Mouse (Mus musculus) midbrain, embryonic 14.5 days (tissue): ENCODE data around the gene Eif3k. TPM values are rescaled to one million over a fixed set of nuclear protein-coding genes. Genes with fewer than 3 reads are reported as not detected.

ENCODE experiments used
- ATAC-seq: fragments of 200-750 bp; cut with Nextera tagmentation; 2 replicates; pipeline ENCODE4 v1.8.0; 2017; ENCODE audit warnings: moderate number of reproducible peaks, moderate library complexity; ENCODE audit not compliant: low FRiP score, low TSS enrichment
- DNase-seq: peaks from one replicate; pipeline ENCODE4 v3.0.0-alpha.2; 2015
- H3K27ac ChIP-seq: fragments of 300-500 bp; sonication (generic); replicated peaks from 2 replicates; pipeline ENCODE4 v1.5.1; 2014; ENCODE audit warnings: mild to moderate bottlenecking, low read depth, low read length, moderate library complexity
- H3K27me3 ChIP-seq: fragments of 300-500 bp; sonication (generic); 2 replicates; pipeline ENCODE4 v1.6.1; 2014; ENCODE audit warnings: low read length, control low read depth, mixed read lengths; ENCODE audit not compliant: control insufficient read depth, insufficient read depth
- H3K36me3 ChIP-seq: fragments of 300-500 bp; sonication (generic); 2 replicates; pipeline ENCODE4 v1.6.1; 2014; ENCODE audit warnings: low read length, control low read depth; ENCODE audit not compliant: control insufficient read depth, insufficient read depth
- H3K4me1 ChIP-seq: fragments of 300-500 bp; sonication (generic); 2 replicates; pipeline ENCODE4 v1.6.1; 2014; ENCODE audit warnings: mild to moderate bottlenecking, antibody characterized with exemption, low read length, control low read depth; ENCODE audit not compliant: control insufficient read depth, insufficient read depth
- H3K4me2 ChIP-seq: fragments of 300-500 bp; sonication (generic); 2 replicates; pipeline ENCODE4 v1.6.1; 2014; ENCODE audit warnings: mild to moderate bottlenecking, low read length, moderate library complexity
- H3K4me3 ChIP-seq: fragments of 300-500 bp; sonication (generic); replicated peaks from 2 replicates; pipeline ENCODE4 v1.5.1; 2014; ENCODE audit warnings: low read depth, low read length
- H3K9ac ChIP-seq: fragments of 300-500 bp; sonication (generic); replicated peaks from 2 replicates; pipeline ENCODE4 v1.6.1; 2014; ENCODE audit warnings: mild to moderate bottlenecking, low read length, moderate library complexity
- H3K9me3 ChIP-seq: fragments of 300-500 bp; sonication (generic); 2 replicates; pipeline ENCODE4 v1.6.1; 2016; ENCODE audit warnings: low read length, control low read depth, mixed read lengths; ENCODE audit not compliant: control insufficient read depth
- WGBS: fragments of 180-500 bp; shearing (Covaris S2); extraction: QIAGEN DNeasy Blood & Tissue Kit; methylation state at CpG from one replicate; pipeline ENCODE4 v1.1.7; 2014; 5-methylcytosine and 5-hydroxymethylcytosine counted together
- polyA plus RNA-seq: library from polyadenylated mRNA; unstranded; fragments of >200 nt; fragmentation: Nextera tagmentation; extraction: Ambion mirVana; gene quantifications from 2 replicates; pipeline ENCODE4 v1.2.1, GENCODE M21; 2014

The Eif3k gene
- polyA plus RNA-seq, 1 experiment from 2014 or later = 320 TPM

DNA sequence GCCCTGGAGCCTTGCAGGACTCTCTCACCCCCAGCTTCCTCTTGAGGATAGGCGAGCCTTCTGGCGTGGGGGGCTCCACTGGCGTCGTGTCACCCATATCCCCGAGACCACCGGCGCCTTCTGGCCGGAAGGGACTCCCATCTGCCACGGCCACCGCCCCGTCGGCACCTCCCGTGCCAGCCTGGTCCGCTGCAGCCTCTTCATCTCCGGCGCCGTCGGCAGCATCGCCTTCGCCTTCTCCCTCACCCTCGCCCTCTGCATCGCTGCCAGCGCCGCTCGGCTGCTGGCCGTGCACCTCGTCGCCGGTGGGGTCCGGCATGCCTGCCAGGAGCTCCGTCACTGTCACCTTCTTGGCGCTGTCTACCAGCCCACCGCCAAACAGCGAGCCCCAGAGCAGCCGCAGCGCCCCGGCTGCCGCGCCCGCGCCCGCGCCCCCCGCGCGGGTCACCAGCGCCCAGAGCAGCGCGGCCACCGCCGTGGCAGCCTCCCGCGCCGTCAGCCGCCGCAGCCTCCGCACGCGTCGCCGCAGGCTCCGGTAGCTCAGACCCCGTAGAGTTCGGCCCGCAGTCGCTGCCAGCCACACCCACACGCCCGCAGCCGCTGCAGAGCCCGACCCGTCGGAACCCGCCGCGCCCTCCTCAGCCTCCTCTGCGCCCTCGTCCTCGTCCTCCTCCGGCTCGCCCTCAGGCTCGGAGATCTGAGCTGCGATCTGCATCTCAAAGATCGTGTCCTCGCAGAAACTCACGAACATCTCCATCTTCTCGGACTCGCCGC lies 38.0 kb upstream of the Eif3k start:
- peak overlapping the region; percentile 63 for H3K4me2 ChIP-seq
- no peak for ATAC-seq
- H3K9me3 ChIP-seq = 0 out of 2 replicates have a peak, but pooled peaks cover 2% of the 10 kb centered on the region
- 2% methylated on average over 82 of the region's 88 CpGs for WGBS
- H3K27me3 ChIP-seq = peaks cover 35% of the 10 kb centered on the region
- no peak overlapping the region for H3K27ac ChIP-seq
- no peaks in the 10 kb centered on the region for H3K4me1 ChIP-seq
- peak overlapping the region; percentile 35 for H3K4me3 ChIP-seq
- H3K9ac ChIP-seq = peak overlapping the region; percentile 37; the same call in 1 of the 2 replicates
- DNase-seq = peak; percentile 50
- H3K36me3 ChIP-seq = no peaks in the 10 kb centered on the region

DNA sequence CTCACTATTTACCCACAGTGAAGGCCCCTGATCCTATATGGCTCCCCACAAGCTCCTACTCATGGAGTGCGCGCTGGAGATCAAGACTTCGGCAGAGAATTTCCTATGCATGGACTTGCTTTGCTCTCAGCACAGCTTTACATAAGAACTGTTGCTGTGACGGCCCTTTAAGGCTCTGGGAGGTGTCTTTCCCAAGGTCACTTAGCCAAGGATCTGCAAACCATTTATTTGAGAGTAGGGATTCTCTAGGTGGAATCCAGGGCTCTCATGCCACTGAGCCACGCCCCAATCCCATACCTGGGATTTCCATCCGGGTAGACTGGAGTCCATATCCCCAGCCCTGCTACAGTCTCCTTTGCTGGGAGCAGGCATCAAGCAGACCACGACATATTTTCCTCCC lies 35.6 kb upstream of the Eif3k start:
- Histone ChIP-seq H3K36me3 (no peaks in the 10 kb centered on the region), H3K9ac (no peak overlapping the region), H3K4me2 (no peak overlapping the region), H3K27ac (no peak overlapping the region), H3K4me3 (no peak overlapping the region), H3K4me1 (no peaks in the 10 kb centered on the region), H3K27me3 (peaks cover 35% of the 10 kb centered on the region), H3K9me3 (0 out of 2 replicates have a peak, but pooled peaks cover 2% of the 10 kb centered on the region)
- DNase-seq (no peak), ATAC-seq (no peak)
- 82% methylated on average over 7 of the region's 7 CpGs for WGBS

DNA sequence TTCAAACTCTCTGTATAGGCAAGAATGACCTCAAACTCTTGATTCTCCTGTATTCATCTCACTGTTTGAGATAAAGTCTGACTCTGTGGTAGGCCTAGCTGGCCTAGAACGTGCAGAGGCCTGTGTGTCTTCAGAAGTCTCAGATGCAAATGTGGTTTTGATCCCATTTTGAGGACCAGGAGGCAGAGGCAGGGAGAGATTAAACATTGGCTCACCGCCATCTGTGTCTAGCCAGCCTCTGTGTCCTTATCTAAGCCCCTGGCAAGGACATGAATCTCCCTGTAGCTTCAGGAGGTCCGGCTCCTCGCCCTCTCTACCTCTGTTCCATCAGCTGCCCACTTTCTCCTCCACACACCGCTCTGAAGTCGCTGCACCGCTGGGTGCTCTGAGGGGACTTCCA lies 34.8 kb upstream of the Eif3k start:
- Histone ChIP-seq H3K9ac (no peak overlapping the region), H3K4me3 (no peak overlapping the region), H3K9me3 (0 out of 2 replicates have a peak, but pooled peaks cover 2% of the 10 kb centered on the region), H3K27ac (no peak overlapping the region), H3K4me1 (no peaks in the 10 kb centered on the region), H3K27me3 (peaks cover 35% of the 10 kb centered on the region), H3K4me2 (no peak overlapping the region), H3K36me3 (no peaks in the 10 kb centered on the region)
- 81% methylated on average over 7 of the region's 7 CpGs for WGBS
- DNase-seq (no peak), ATAC-seq (no peak)

DNA sequence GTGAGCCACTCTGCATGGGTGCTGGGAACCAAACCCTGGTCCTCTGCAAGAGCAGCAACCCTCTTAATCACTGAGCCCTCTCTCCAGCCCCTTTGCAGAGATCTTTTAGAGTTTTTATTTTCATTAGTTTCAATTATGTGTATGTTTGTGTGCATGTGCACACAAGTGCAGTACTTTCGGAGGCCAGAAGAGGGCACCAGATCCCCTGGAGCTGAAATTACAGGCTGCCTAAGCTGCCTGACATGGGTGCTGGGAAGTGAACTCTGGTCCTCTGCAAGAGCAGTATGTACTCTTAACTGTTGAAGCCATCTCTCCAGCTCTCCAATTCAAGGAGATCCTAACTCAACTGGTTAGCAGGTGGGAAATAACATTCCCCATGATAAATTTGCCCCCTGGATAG lies 33.3 kb upstream of the Eif3k start:
- ATAC-seq = no peak
- no peak overlapping the region for H3K4me3 ChIP-seq
- no peak overlapping the region for H3K9ac ChIP-seq
- H3K4me2 ChIP-seq = no peak overlapping the region
- H3K27ac ChIP-seq = no peak overlapping the region
- H3K27me3 ChIP-seq = peaks cover 24% of the 10 kb centered on the region
- 100% methylated on average over 1 of the region's 1 CpGs for WGBS
- no peaks in the 10 kb centered on the region for H3K36me3 ChIP-seq
- no peak for DNase-seq
- no peaks in the 10 kb centered on the region for H3K4me1 ChIP-seq
- 0 out of 2 replicates have a peak, but pooled peaks cover 2% of the 10 kb centered on the region for H3K9me3 ChIP-seq

DNA sequence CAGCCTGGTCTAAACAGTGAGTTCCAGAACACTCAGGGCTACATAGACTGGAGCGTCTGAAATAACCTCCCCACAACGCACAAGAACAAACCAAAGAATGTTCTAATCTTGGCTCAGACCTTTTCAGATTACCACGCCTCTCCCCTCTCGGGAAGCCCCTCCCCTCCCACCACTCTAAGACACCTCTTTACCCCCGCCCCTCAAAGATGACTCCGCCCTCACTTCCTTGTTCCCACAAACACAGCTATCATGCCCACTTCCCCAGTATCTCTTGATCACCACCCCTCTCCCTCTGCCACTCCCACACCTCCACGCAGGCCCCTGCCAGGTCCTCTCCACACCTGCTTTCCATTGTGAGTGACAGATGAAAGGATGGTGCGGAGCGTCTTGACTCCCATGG lies 27.1 kb upstream of the Eif3k start:
- WGBS = 79% methylated on average over 9 of the region's 9 CpGs
- no peak overlapping the region for H3K9ac ChIP-seq

DNA sequence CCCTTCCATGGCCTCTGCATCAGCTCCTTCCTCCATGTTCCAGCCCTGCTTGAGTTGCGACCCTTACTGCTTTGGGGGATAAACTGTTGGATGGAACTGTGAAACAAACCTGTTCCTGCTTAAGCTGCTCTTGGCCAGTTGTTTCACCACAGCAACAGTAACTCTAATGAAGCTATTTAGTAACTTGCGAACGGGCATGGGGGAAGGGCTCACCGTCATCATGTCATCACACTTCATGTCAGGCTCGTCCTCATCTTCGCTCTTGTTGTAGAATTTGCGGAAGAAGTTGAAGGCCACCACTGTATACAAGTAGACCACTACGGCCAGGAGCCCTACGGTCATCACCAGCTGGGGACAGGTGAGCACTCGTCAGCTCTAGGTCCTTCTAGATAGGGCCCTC lies 26.5 kb upstream of the Eif3k start:
- Histone ChIP-seq H3K9me3 (no peaks in the 10 kb centered on the region), H3K4me2 (no peak overlapping the region), H3K4me3 (no peak overlapping the region), H3K4me1 (no peaks in the 10 kb centered on the region), H3K36me3 (no peaks in the 10 kb centered on the region), H3K27ac (no peak overlapping the region), H3K27me3 (no peaks in the 10 kb centered on the region), H3K9ac (no peak overlapping the region)
- DNase-seq (no peak), ATAC-seq (no peak)
- WGBS = 93% methylated on average over 10 of the region's 10 CpGs

More for the DNA sequence above, 27.1 kb upstream of the Eif3k start:
- H3K27ac ChIP-seq = no peak overlapping the region
- H3K4me3 ChIP-seq = no peak overlapping the region
- ATAC-seq = no peak
- H3K27me3 ChIP-seq = no peaks in the 10 kb centered on the region
- no peak for DNase-seq
- H3K4me1 ChIP-seq = no peaks in the 10 kb centered on the region
- H3K9me3 ChIP-seq = no peaks in the 10 kb centered on the region
- no peak overlapping the region for H3K4me2 ChIP-seq
- no peaks in the 10 kb centered on the region for H3K36me3 ChIP-seq

DNA sequence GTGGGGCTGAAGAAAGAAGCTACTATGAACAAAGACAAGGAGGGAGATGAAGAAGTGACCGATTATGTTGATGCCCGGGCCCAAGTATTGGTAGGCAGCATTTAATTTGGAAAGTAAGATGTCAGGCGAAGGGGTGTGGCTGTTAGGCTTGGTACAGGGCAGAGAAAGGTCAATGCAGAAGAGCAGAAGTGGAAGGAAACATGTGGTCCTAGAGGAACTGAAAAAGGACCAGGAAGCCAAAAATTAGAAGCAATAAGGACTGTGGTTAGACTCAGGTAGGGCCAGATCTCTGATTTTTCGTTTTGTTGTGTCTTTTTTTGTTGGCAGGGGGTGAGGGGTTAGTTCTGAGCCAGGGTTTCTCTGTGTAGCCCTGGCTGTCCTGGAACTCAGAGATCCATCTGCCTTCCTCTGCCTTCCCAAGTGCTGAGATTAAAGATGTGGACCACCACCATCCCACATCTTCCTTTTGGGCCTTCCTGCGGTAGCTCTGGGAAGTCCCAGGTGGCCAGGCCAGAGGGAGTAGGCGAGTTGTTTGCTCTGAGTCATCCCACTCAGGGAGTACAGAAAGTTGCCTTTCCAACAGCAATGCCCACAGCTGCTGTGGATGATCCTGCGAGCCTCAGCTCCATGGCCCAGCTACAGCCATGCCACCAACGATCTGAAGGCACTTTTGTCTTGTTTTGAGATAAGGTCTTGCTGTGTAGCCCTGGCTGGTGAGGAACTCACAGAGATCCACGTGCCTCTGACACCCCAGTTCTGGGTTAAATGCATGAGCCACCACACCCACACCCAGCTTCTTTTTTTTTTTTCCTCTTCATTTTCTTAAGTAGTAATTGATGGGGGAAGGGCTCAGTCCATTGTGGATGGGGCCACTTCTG lies 25.8 kb upstream of the Eif3k start:
- H3K4me2 ChIP-seq = no peak overlapping the region
- H3K36me3 ChIP-seq = no peaks in the 10 kb centered on the region
- no peaks in the 10 kb centered on the region for H3K4me1 ChIP-seq
- WGBS = 80% methylated on average over 9 of the region's 9 CpGs
- H3K9ac ChIP-seq = no peak overlapping the region
- DNase-seq = no peak
- H3K27ac ChIP-seq = no peak overlapping the region
- no peak for ATAC-seq
- no peaks in the 10 kb centered on the region for H3K9me3 ChIP-seq
- no peak overlapping the region for H3K4me3 ChIP-seq
- H3K27me3 ChIP-seq = no peaks in the 10 kb centered on the region

DNA sequence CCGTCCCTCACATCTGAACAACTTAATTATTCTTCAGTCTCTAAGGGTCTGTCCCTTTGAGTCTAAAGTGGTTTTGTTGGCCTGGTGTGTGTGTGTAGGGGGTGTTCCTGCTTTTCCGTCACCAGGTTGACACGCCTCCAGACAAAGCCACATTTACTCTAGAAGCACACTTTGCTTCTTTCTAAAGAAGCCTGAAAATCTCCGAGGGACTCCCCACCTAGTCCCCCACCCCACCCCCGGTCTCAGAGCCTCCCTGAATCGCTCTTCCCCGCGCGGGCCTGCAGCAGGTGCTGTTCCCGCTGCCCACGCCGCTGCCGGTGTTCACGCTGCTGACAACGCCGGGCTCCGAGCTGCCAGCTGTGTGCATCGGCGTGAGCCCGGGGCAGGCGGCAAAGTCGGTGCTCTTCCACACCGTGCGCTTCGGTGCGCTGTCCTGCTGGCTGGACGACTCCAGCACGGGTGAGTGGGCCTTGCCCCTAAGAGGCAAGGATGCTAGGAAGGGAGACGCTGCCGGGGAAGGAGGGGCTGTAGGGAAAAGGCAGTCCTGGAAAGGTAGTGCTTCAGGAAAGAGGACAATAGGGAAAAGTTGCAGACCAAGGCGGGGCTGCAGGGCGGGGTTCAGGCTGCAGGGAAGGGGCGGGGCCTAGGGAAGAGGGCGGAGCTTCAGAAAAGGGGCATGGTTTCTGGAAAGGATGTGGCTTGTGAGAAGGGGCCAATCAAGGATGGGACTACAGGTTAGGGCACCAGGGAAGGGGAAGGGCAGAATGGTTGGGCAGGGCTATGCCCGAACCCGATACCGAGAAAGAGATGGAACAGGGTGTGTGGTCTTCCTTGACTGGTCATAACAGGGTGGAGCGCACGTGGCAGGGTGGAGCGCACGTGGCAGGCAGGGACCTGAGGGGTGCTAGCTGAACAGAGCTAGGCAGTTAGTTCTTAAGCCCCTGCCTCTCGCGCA lies 19.3 kb upstream of the Eif3k start:
- Histone ChIP-seq H3K4me2 (peak overlapping the region; percentile 85), H3K4me1 (0 out of 2 replicates have a peak, but pooled peaks cover 6% of the 10 kb centered on the region), H3K27me3 (no peaks in the 10 kb centered on the region), H3K4me3 (peak overlapping the region; percentile 47), H3K36me3 (no peaks in the 10 kb centered on the region), H3K9ac (peak overlapping the region; percentile 72), H3K9me3 (no peaks in the 10 kb centered on the region), H3K27ac (peak overlapping the region; percentile 55; the same call in 1 of the 2 replicates)
- DNase-seq (peak; percentile 70), ATAC-seq (peak; percentile 64)
- 6% methylated on average over 43 of the region's 43 CpGs for WGBS
